Mouse (Mus musculus): Measurements from ENCODE around the gene Erbb2. TPM values are rescaled to one million over a fixed set of nuclear protein-coding genes. Genes with fewer than 3 reads are reported as not detected.

Erbb2 gene
- polyA plus RNA-seq (2014; fragmentation: Nextera tagmentation; extraction: Ambion mirVana): 26.5 and 30.8 TPM in 2 replicates

GRCm38 (mm10) chr11:98412273-98412796 is at the start of gene Erbb2:
Gene Erbb2, plus strand, starts transcription at chr11:98412470.
- no peaks in the 10 kb centered on the region; the same call in 1 of the 2 replicates for H3K4me1 ChIP-seq (ENCODE audit: control insufficient read depth, insufficient read depth, low read length)
- peak within 1 kb of the TSS; percentile 87 for H3K9ac ChIP-seq (replicated peaks; ENCODE audit: low read length)
- DNase-seq (ENCODE audit: low spot score) (peak; percentile 87), ATAC-seq (replicated peaks; ENCODE audit: insufficient number of reproducible peaks, low FRiP score, low TSS enrichment, low read depth) (peak; percentile 74)
- peak within 1 kb of the TSS; percentile 89 for H3K4me3 ChIP-seq (ENCODE audit: low read depth, low read length)
- WGBS: under 1% methylated on average over 43 of the region's 49 CpGs
- H3K36me3 ChIP-seq (replicated peaks; ENCODE audit: control insufficient read depth, insufficient read depth, low read depth, low read length): no peaks in the 10 kb centered on the region
- no peaks in the 10 kb centered on the region for H3K27me3 ChIP-seq (ENCODE audit: control insufficient read depth, insufficient read depth, low read length)
- peak within 1 kb of the TSS; percentile 75 for H3K27ac ChIP-seq (replicated peaks; ENCODE audit: low read depth, low read length)
- H3K4me2 ChIP-seq (ENCODE audit: low read depth, low read length): peak within 1 kb of the TSS; percentile 85
- no peaks in the 10 kb centered on the region for H3K9me3 ChIP-seq (replicated peaks; ENCODE audit: control insufficient read depth, low read length)

- Histone ChIP-seq H3K27ac (replicated peaks; ENCODE audit: low read depth, low read length) (no peak overlapping the region), H3K9me3 (replicated peaks; ENCODE audit: control insufficient read depth, low read length) (no peaks in the 10 kb centered on the region), H3K36me3 (replicated peaks; ENCODE audit: control insufficient read depth, insufficient read depth, low read depth, low read length) (no peaks in the 10 kb centered on the region), H3K4me3 (ENCODE audit: low read depth, low read length) (no peak overlapping the region), H3K27me3 (ENCODE audit: control insufficient read depth, insufficient read depth, low read length) (no peaks in the 10 kb centered on the region), H3K4me2 (ENCODE audit: low read depth, low read length) (no peak overlapping the region), H3K4me1 (ENCODE audit: control insufficient read depth, insufficient read depth, low read length) (peaks cover 7% of the 10 kb centered on the region), H3K9ac (replicated peaks; ENCODE audit: low read length) (no peak overlapping the region)
- 81% methylated on average over 5 of the region's 5 CpGs for WGBS
- no peak for DNase-seq (ENCODE audit: low spot score)
- no peak for ATAC-seq (replicated peaks; ENCODE audit: insufficient number of reproducible peaks, low FRiP score, low TSS enrichment, low read depth)
Measured at GRCm38 (mm10) chr11:98363817-98364216, 48.5 kb upstream of the Erbb2 start.

GRCm38 (mm10) chr11:98364410-98364809 is 47.9 kb upstream of the Erbb2 start:
- Histone ChIP-seq H3K27ac (replicated peaks; ENCODE audit: low read depth, low read length) (no peak overlapping the region), H3K4me3 (ENCODE audit: low read depth, low read length) (no peak overlapping the region), H3K27me3 (ENCODE audit: control insufficient read depth, insufficient read depth, low read length) (no peaks in the 10 kb centered on the region), H3K4me2 (ENCODE audit: low read depth, low read length) (no peak overlapping the region), H3K9me3 (replicated peaks; ENCODE audit: control insufficient read depth, low read length) (no peaks in the 10 kb centered on the region), H3K36me3 (replicated peaks; ENCODE audit: control insufficient read depth, insufficient read depth, low read depth, low read length) (no peaks in the 10 kb centered on the region), H3K4me1 (ENCODE audit: control insufficient read depth, insufficient read depth, low read length) (peaks cover 5% of the 10 kb centered on the region), H3K9ac (replicated peaks; ENCODE audit: low read length) (no peak overlapping the region)
- WGBS: 90% methylated on average over 5 of the region's 5 CpGs
- ATAC-seq (replicated peaks; ENCODE audit: insufficient number of reproducible peaks, low FRiP score, low TSS enrichment, low read depth) (no peak), DNase-seq (ENCODE audit: low spot score) (no peak)

- Histone ChIP-seq H3K27ac (replicated peaks; ENCODE audit: low read depth, low read length) (no peak overlapping the region), H3K4me2 (ENCODE audit: low read depth, low read length) (no peak overlapping the region), H3K4me1 (ENCODE audit: control insufficient read depth, insufficient read depth, low read length) (no peaks in the 10 kb centered on the region; the same call in 1 of the 2 replicates), H3K9ac (replicated peaks; ENCODE audit: low read length) (no peak overlapping the region), H3K36me3 (replicated peaks; ENCODE audit: control insufficient read depth, insufficient read depth, low read depth, low read length) (no peaks in the 10 kb centered on the region), H3K9me3 (replicated peaks; ENCODE audit: control insufficient read depth, low read length) (no peaks in the 10 kb centered on the region), H3K27me3 (ENCODE audit: control insufficient read depth, insufficient read depth, low read length) (no peaks in the 10 kb centered on the region), H3K4me3 (ENCODE audit: low read depth, low read length) (no peak overlapping the region)
- ATAC-seq (replicated peaks; ENCODE audit: insufficient number of reproducible peaks, low FRiP score, low TSS enrichment, low read depth) (no peak), DNase-seq (ENCODE audit: low spot score) (no peak)
- WGBS: 81% methylated on average over 10 of the region's 10 CpGs
Measured at GRCm38 (mm10) chr11:98366290-98366689, 46.0 kb upstream of the Erbb2 start.

- Histone ChIP-seq H3K9ac (replicated peaks; ENCODE audit: low read length) (no peak overlapping the region), H3K36me3 (replicated peaks; ENCODE audit: control insufficient read depth, insufficient read depth, low read depth, low read length) (no peaks in the 10 kb centered on the region), H3K27me3 (ENCODE audit: control insufficient read depth, insufficient read depth, low read length) (no peaks in the 10 kb centered on the region), H3K4me3 (ENCODE audit: low read depth, low read length) (no peak overlapping the region), H3K4me2 (ENCODE audit: low read depth, low read length) (no peak overlapping the region), H3K9me3 (replicated peaks; ENCODE audit: control insufficient read depth, low read length) (no peaks in the 10 kb centered on the region), H3K27ac (replicated peaks; ENCODE audit: low read depth, low read length) (no peak overlapping the region), H3K4me1 (ENCODE audit: control insufficient read depth, insufficient read depth, low read length) (no peaks in the 10 kb centered on the region)
- 80% methylated on average over 10 of the region's 10 CpGs for WGBS
- ATAC-seq (replicated peaks; ENCODE audit: insufficient number of reproducible peaks, low FRiP score, low TSS enrichment, low read depth) (no peak), DNase-seq (ENCODE audit: low spot score) (no peak)
Measured at GRCm38 (mm10) chr11:98367171-98367862, 45.0 kb upstream of the Erbb2 start.

GRCm38 (mm10) chr11:98367863-98368186 is 44.4 kb upstream of the Erbb2 start:
- WGBS: 85% methylated on average over 7 of the region's 7 CpGs
- Histone ChIP-seq H3K4me2 (ENCODE audit: low read depth, low read length) (no peak overlapping the region), H3K4me1 (ENCODE audit: control insufficient read depth, insufficient read depth, low read length) (no peaks in the 10 kb centered on the region), H3K9me3 (replicated peaks; ENCODE audit: control insufficient read depth, low read length) (no peaks in the 10 kb centered on the region), H3K36me3 (replicated peaks; ENCODE audit: control insufficient read depth, insufficient read depth, low read depth, low read length) (no peaks in the 10 kb centered on the region), H3K4me3 (ENCODE audit: low read depth, low read length) (no peak overlapping the region), H3K9ac (replicated peaks; ENCODE audit: low read length) (no peak overlapping the region), H3K27ac (replicated peaks; ENCODE audit: low read depth, low read length) (no peak overlapping the region), H3K27me3 (ENCODE audit: control insufficient read depth, insufficient read depth, low read length) (no peaks in the 10 kb centered on the region)
- ATAC-seq (replicated peaks; ENCODE audit: insufficient number of reproducible peaks, low FRiP score, low TSS enrichment, low read depth) (no peak), DNase-seq (ENCODE audit: low spot score) (no peak)

GRCm38 (mm10) chr11:98369337-98369736 is 42.9 kb upstream of the Erbb2 start:
- WGBS: 86% methylated on average over 6 of the region's 6 CpGs
- no peak for ATAC-seq (replicated peaks; ENCODE audit: insufficient number of reproducible peaks, low FRiP score, low TSS enrichment, low read depth)

GRCm38 (mm10) chr11:98370588-98370987 is 41.7 kb upstream of the Erbb2 start:
- H3K4me2 ChIP-seq (ENCODE audit: low read depth, low read length): no peak overlapping the region
- DNase-seq (ENCODE audit: low spot score) (no peak), ATAC-seq (replicated peaks; ENCODE audit: insufficient number of reproducible peaks, low FRiP score, low TSS enrichment, low read depth) (no peak)
- 72% methylated on average over 2 of the region's 2 CpGs for WGBS
- no peaks in the 10 kb centered on the region for H3K9me3 ChIP-seq (replicated peaks; ENCODE audit: control insufficient read depth, low read length)
- H3K27me3 ChIP-seq (ENCODE audit: control insufficient read depth, insufficient read depth, low read length): no peaks in the 10 kb centered on the region
- H3K4me1 ChIP-seq (ENCODE audit: control insufficient read depth, insufficient read depth, low read length): no peaks in the 10 kb centered on the region
- H3K4me3 ChIP-seq (ENCODE audit: low read depth, low read length): no peak overlapping the region
- H3K27ac ChIP-seq (replicated peaks; ENCODE audit: low read depth, low read length): no peak overlapping the region
- H3K36me3 ChIP-seq (replicated peaks; ENCODE audit: control insufficient read depth, insufficient read depth, low read depth, low read length): no peaks in the 10 kb centered on the region
- H3K9ac ChIP-seq (replicated peaks; ENCODE audit: low read length): no peak overlapping the region

More at GRCm38 (mm10) chr11:98369337-98369736, 42.9 kb upstream of the Erbb2 start:
- Histone ChIP-seq H3K36me3 (replicated peaks; ENCODE audit: control insufficient read depth, insufficient read depth, low read depth, low read length) (no peaks in the 10 kb centered on the region), H3K4me3 (ENCODE audit: low read depth, low read length) (no peak overlapping the region), H3K4me1 (ENCODE audit: control insufficient read depth, insufficient read depth, low read length) (no peaks in the 10 kb centered on the region), H3K27me3 (ENCODE audit: control insufficient read depth, insufficient read depth, low read length) (no peaks in the 10 kb centered on the region), H3K9ac (replicated peaks; ENCODE audit: low read length) (no peak overlapping the region), H3K27ac (replicated peaks; ENCODE audit: low read depth, low read length) (no peak overlapping the region), H3K9me3 (replicated peaks; ENCODE audit: control insufficient read depth, low read length) (no peaks in the 10 kb centered on the region), H3K4me2 (ENCODE audit: low read depth, low read length) (no peak overlapping the region)
- no peak for DNase-seq (ENCODE audit: low spot score)

All from embryonic facial prominence, embryonic 11.5 days (tissue).